Mouse (Mus musculus) neural tube, embryonic 12.5 days (tissue): ENCODE results near the gene Rec8. TPM values are rescaled to one million over a fixed set of nuclear protein-coding genes. Genes with fewer than 3 reads are reported as not detected.

Experiments used
- ATAC-seq: fragments of 200-750 bp; cut with Nextera tagmentation; 2 replicates; pipeline ENCODE4 v1.8.0; 2017; ENCODE audit warnings: low read depth, mild to moderate bottlenecking, moderate TSS enrichment, moderate library complexity; ENCODE audit not compliant: low FRiP score
- H3K27ac ChIP-seq: fragments of 300-500 bp; sonication (generic); 2 replicates; pipeline ENCODE4 v1.5.1; 2016
- H3K27me3 ChIP-seq: fragments of 300-500 bp; sonication (generic); replicated peaks from 2 replicates; pipeline ENCODE4 v1.6.1; 2016; ENCODE audit warnings: mild to moderate bottlenecking
- H3K36me3 ChIP-seq: fragments of 300-500 bp; sonication (generic); 2 replicates; pipeline ENCODE4 v1.6.1; 2016; ENCODE audit warnings: mild to moderate bottlenecking
- H3K4me1 ChIP-seq: fragments of 300-500 bp; sonication (generic); 2 replicates; pipeline ENCODE4 v1.6.1; 2016
- H3K4me2 ChIP-seq: fragments of 300-500 bp; sonication (generic); replicated peaks from 2 replicates; pipeline ENCODE4 v1.6.1; 2016; ENCODE audit warnings: mild to moderate bottlenecking
- H3K4me3 ChIP-seq: fragments of 300-500 bp; sonication (generic); 2 replicates; pipeline ENCODE4 v1.5.1; 2016
- H3K9ac ChIP-seq: fragments of 300-500 bp; sonication (generic); 2 replicates; pipeline ENCODE4 v1.6.1; 2016; ENCODE audit warnings: mild to moderate bottlenecking
- H3K9me3 ChIP-seq: fragments of 300-500 bp; sonication (generic); 2 replicates; pipeline ENCODE4 v1.6.1; 2016; ENCODE audit warnings: mild to moderate bottlenecking
- WGBS: fragments of 180-500 bp; shearing (Covaris S2); methylation state at CpG from one replicate; pipeline ENCODE4 v1.1.7; 2016; 5-methylcytosine and 5-hydroxymethylcytosine counted together
- polyA plus RNA-seq: library from polyadenylated mRNA; unstranded; fragments of >200 nt; fragmentation: Nextera tagmentation; extraction: Ambion mirVana; gene quantifications from 2 replicates; pipeline ENCODE4 v1.2.1, GENCODE M21; 2016

Rec8 gene
- polyA plus RNA-seq, 1 experiment from 2014 or later: 22.8 TPM

DNA sequence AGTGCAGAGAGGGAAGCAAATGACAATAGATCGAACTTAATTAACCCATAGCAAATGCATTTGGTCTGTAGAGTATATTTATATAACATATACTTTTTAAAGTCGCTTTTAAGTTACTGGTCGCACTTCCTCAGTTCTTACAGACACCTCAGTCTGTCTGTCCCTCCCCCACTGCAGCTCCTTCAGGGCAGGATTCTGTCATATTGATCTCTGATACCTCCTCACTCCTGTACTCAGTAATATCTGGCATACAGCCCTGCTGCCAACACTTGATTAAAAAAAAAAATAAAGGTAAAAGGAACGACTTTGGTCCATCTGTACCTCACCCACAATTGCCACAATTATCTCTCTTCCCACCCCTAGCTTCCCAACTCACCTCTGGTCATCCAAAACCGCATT is 33.5 kb upstream of the Rec8 start:
- no peaks in the 10 kb centered on the region for H3K9me3 ChIP-seq
- WGBS: 42% methylated on average over 5 of the region's 5 CpGs
- no peak overlapping the region for H3K27ac ChIP-seq
- peak overlapping the region; percentile 57 for H3K9ac ChIP-seq
- H3K4me2 ChIP-seq: peak overlapping the region; percentile 79
- peaks cover 4% of the 10 kb centered on the region; the same call in 1 of the 2 replicates for H3K4me1 ChIP-seq
- H3K4me3 ChIP-seq: peak overlapping the region; percentile 43
- H3K36me3 ChIP-seq: peaks cover 36% of the 10 kb centered on the region
- no peak for ATAC-seq
- H3K27me3 ChIP-seq: no peaks in the 10 kb centered on the region

DNA sequence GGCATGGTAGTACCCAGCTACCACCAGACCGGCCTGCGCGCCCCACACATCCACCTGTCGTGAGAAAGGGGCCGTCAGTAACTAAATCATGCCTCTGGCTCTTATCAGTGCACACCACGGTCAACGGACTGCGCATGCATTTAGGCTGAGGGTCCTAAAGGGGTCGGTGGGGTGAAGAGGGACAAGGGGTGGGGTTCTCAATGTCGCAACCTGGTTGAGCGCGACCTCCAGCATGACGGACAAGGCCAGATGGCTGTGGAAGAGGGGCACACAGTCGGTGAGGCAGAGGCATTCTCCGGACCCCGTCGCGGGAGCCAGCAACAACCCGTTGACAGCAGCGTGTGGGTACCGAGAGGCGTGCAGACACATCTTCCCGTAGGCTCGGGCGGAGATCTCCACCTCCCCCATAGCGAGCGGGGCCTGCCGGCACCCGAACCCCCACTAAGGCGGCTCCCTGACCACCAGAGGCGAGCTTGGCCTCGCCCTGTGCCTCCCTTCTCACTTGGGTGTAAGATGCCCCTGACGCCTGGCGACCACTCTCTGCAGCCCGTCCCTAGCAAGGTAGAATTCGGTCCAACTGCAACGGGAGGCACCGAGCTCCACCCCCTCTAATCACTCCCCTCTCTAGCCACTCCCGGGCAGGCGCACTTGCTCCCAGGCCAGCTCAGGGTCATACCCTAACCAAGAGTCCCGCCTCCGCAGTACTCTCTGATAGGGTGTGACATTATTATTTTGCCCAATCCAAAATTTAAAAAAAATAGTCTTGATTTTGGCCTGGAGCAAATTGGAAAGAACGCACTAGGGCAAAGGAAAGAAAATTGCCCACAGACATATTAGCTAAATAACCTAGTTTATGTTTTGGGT is 32.9 kb upstream of the Rec8 start, which contains the start of gene Emc9:
Gene Emc9 (minus strand): TSS at position 601 of the 864 bp plus-strand sequence.
- Histone ChIP-seq H3K27me3 (no peaks in the 10 kb centered on the region), H3K4me3 (peak within 1 kb of the TSS; percentile 43), H3K9ac (peak within 1 kb of the TSS; percentile 57), H3K4me1 (peaks cover 8% of the 10 kb centered on the region; the same call in 1 of the 2 replicates), H3K27ac (no peak within 1 kb of the TSS), H3K36me3 (peaks cover 36% of the 10 kb centered on the region), H3K4me2 (peak within 1 kb of the TSS; percentile 79), H3K9me3 (no peaks in the 10 kb centered on the region)
- ATAC-seq: peak; percentile 56
- WGBS: 2% methylated on average over 43 of the region's 43 CpGs

GRCm38 (mm10) chr14:55585566-55585960 is 32.3 kb upstream of the Rec8 start:
- Histone ChIP-seq H3K27me3 (no peaks in the 10 kb centered on the region), H3K9ac (no peak overlapping the region), H3K4me3 (no peak overlapping the region), H3K9me3 (no peaks in the 10 kb centered on the region), H3K27ac (no peak overlapping the region), H3K4me1 (peaks cover 13% of the 10 kb centered on the region; the same call in 1 of the 2 replicates), H3K4me2 (peak overlapping the region; percentile 79), H3K36me3 (peaks cover 30% of the 10 kb centered on the region)
- 65% methylated on average over 6 of the region's 6 CpGs for WGBS
- no peak for ATAC-seq

- no peak for ATAC-seq
- WGBS: 95% methylated on average over 2 of the region's 2 CpGs
- no peak overlapping the region for H3K27ac ChIP-seq
- no peak overlapping the region for H3K4me2 ChIP-seq
- H3K4me1 ChIP-seq: peaks cover 13% of the 10 kb centered on the region; the same call in 1 of the 2 replicates
- H3K4me3 ChIP-seq: no peak overlapping the region
- H3K27me3 ChIP-seq: no peaks in the 10 kb centered on the region
- peaks cover 24% of the 10 kb centered on the region for H3K36me3 ChIP-seq
- H3K9me3 ChIP-seq: no peaks in the 10 kb centered on the region
- no peak overlapping the region for H3K9ac ChIP-seq
Observed at GRCm38 (mm10) chr14:55586149-55586548, 31.7 kb upstream of the Rec8 start.

GRCm38 (mm10) chr14:55589271-55589670 is 28.6 kb upstream of the Rec8 start:
- 94% methylated on average over 5 of the region's 5 CpGs for WGBS
- H3K27me3 ChIP-seq: no peaks in the 10 kb centered on the region
- H3K9me3 ChIP-seq: no peaks in the 10 kb centered on the region
- no peak for ATAC-seq
- no peak overlapping the region for H3K4me2 ChIP-seq
- no peak overlapping the region for H3K9ac ChIP-seq
- H3K36me3 ChIP-seq: peaks cover 19% of the 10 kb centered on the region
- no peak overlapping the region for H3K4me3 ChIP-seq
- no peak overlapping the region for H3K27ac ChIP-seq
- peaks cover 33% of the 10 kb centered on the region for H3K4me1 ChIP-seq

- ATAC-seq: no peak
- H3K27ac ChIP-seq: no peak overlapping the region
Observed at GRCm38 (mm10) chr14:55589771-55590448, 27.9 kb upstream of the Rec8 start.

GRCm38 (mm10) chr14:55590748-55591330 is 27.0 kb upstream of the Rec8 start, which contains the start of gene Psme2:
Gene Psme2 (minus strand): TSS chr14:55591113.
- peaks cover 29% of the 10 kb centered on the region for H3K4me1 ChIP-seq
- peak within 1 kb of the TSS; percentile 67 for H3K27ac ChIP-seq
- 1% methylated on average over 22 of the region's 22 CpGs for WGBS
- H3K9me3 ChIP-seq: no peaks in the 10 kb centered on the region
- H3K4me2 ChIP-seq: peak within 1 kb of the TSS; percentile 98
- H3K27me3 ChIP-seq: no peaks in the 10 kb centered on the region
- peak within 1 kb of the TSS; percentile 86 for H3K9ac ChIP-seq
- peaks cover 35% of the 10 kb centered on the region for H3K36me3 ChIP-seq
- peak; percentile 96 for ATAC-seq
- peak within 1 kb of the TSS; percentile 87 for H3K4me3 ChIP-seq

More at GRCm38 (mm10) chr14:55589771-55590448, 27.9 kb upstream of the Rec8 start:
- 87% methylated on average over 11 of the region's 11 CpGs for WGBS
- Histone ChIP-seq H3K9ac (peak overlapping the region; percentile 86), H3K4me2 (peak overlapping the region; percentile 98), H3K27me3 (no peaks in the 10 kb centered on the region), H3K9me3 (no peaks in the 10 kb centered on the region), H3K36me3 (peaks cover 26% of the 10 kb centered on the region), H3K4me1 (peaks cover 32% of the 10 kb centered on the region), H3K4me3 (peak overlapping the region; percentile 87)

- Histone ChIP-seq H3K9ac (peak within 1 kb of the TSS; percentile 86), H3K9me3 (no peaks in the 10 kb centered on the region), H3K4me1 (peaks cover 29% of the 10 kb centered on the region), H3K4me2 (peak within 1 kb of the TSS; percentile 98), H3K27me3 (no peaks in the 10 kb centered on the region), H3K4me3 (peak within 1 kb of the TSS; percentile 87), H3K36me3 (peaks cover 41% of the 10 kb centered on the region), H3K27ac (peak within 1 kb of the TSS; percentile 67)
- peak; percentile 91 for ATAC-seq
- under 1% methylated on average over 33 of the region's 33 CpGs for WGBS
Observed at GRCm38 (mm10) chr14:55591331-55591891, 26.4 kb upstream of the Rec8 start, which contains the start of gene Rnf31. Gene Rnf31 (plus strand): TSS chr14:55591708.

DNA sequence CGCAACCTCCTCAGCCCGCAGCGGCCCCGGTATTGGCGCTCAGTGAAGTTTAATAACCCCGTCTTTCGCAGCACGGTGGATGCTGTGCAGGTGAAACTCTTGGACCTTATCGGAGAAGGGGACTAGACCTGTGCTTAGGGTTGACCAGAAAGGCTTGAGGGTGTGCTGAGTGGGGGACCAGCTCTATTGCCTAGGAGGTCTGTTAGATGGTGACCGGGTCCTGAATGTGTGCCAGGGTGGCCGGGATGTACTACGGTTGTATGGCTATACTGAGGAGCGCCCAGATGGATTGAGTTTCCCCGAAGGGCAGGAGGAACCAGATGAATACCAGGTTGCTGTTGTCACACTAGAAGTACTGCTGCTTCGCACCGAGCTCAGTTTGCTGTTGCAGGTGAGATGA is 25.6 kb upstream of the Rec8 start:
- Histone ChIP-seq H3K4me2 (peak overlapping the region; percentile 98), H3K27ac (0 out of 2 replicates have a peak overlapping the region, but pooled peaks have one; percentile 64), H3K27me3 (no peaks in the 10 kb centered on the region), H3K36me3 (peaks cover 46% of the 10 kb centered on the region), H3K9ac (peak overlapping the region; percentile 86), H3K9me3 (no peaks in the 10 kb centered on the region), H3K4me1 (peaks cover 29% of the 10 kb centered on the region), H3K4me3 (peak overlapping the region; percentile 87)
- 5% methylated on average over 16 of the region's 16 CpGs for WGBS
- ATAC-seq: no peak

DNA sequence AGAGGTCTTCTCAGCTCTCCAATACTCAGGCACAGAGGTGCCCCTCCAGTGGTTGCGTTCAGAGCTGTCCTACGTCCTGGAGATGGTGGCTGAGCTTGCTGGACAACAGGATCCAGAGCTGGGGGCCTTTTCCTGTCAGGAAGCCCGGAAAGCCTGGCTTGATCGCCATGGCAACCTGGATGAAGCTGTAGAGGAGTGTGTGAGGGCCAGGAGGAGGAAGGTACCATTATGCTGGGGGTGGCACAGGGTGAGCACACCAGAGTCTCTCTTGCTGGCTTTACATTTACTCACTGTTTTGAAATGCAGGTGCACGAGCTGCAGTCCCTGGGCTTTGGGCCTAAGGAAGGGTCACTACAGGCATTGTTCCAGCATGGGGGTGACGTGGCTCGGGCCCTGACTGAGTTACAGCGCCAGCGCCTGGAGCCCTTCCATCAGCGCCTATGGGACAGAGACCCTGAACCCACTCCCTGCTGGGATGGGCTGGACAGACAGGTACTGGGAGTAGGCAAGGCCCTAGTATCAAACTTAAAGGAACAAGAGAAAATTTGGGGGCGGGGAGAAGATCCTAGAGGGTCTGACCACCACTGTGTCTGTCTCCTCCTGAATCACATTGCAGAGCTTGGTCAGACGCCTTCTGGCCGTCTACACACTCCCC is 21.7 kb upstream of the Rec8 start:
- ATAC-seq: no peak
- WGBS: 78% methylated on average over 13 of the region's 13 CpGs
- H3K36me3 ChIP-seq: peaks cover 63% of the 10 kb centered on the region

More for the DNA sequence above, 21.7 kb upstream of the Rec8 start:
- H3K27me3 ChIP-seq: no peaks in the 10 kb centered on the region
- no peak overlapping the region for H3K27ac ChIP-seq
- H3K4me1 ChIP-seq: peaks cover 20% of the 10 kb centered on the region
- H3K9ac ChIP-seq: no peak overlapping the region
- no peak overlapping the region for H3K4me3 ChIP-seq
- H3K4me2 ChIP-seq: no peak overlapping the region
- H3K9me3 ChIP-seq: no peaks in the 10 kb centered on the region
